Mouse (Mus musculus): Measurements from ENCODE around the gene Tff3. TPM values are rescaled to one million over a fixed set of nuclear protein-coding genes. Genes with fewer than 3 reads are reported as not detected.

The Tff3 gene
- polyA plus RNA-seq, 1 experiment from 2014 or later: 0.70 TPM

GRCm38 (mm10) chr17:31152966-31153499 lies 23.6 kb upstream of the Tff3 start:
- no peak overlapping the region for H3K4me2 ChIP-seq (ENCODE audit: low read length)
- WGBS: 81% methylated on average over 9 of the region's 9 CpGs
- no peaks in the 10 kb centered on the region for H3K27me3 ChIP-seq (ENCODE audit: control insufficient read depth, insufficient read depth, low read depth, low read length)
- H3K4me3 ChIP-seq (ENCODE audit: low read depth, low read length): no peak overlapping the region
- no peak overlapping the region for H3K9ac ChIP-seq (ENCODE audit: low read depth, low read length)
- no peaks in the 10 kb centered on the region for H3K36me3 ChIP-seq (ENCODE audit: control insufficient read depth, insufficient read depth, low read length)
- H3K27ac ChIP-seq (ENCODE audit: low read length): no peak overlapping the region
- H3K9me3 ChIP-seq (replicated peaks; ENCODE audit: control insufficient read depth, low read length, poor library complexity, severe bottlenecking): peaks cover 5% of the 10 kb centered on the region
- H3K4me1 ChIP-seq (ENCODE audit: control insufficient read depth, insufficient read depth, low read length): no peaks in the 10 kb centered on the region
- ATAC-seq: no peak

- no peak for ATAC-seq
- Histone ChIP-seq H3K36me3 (ENCODE audit: control insufficient read depth, insufficient read depth, low read length) (no peaks in the 10 kb centered on the region), H3K27ac (ENCODE audit: low read length) (no peak overlapping the region), H3K27me3 (ENCODE audit: control insufficient read depth, insufficient read depth, low read depth, low read length) (no peaks in the 10 kb centered on the region), H3K4me2 (ENCODE audit: low read length) (no peak overlapping the region), H3K9ac (ENCODE audit: low read depth, low read length) (no peak overlapping the region), H3K4me3 (ENCODE audit: low read depth, low read length) (no peak overlapping the region), H3K4me1 (ENCODE audit: control insufficient read depth, insufficient read depth, low read length) (no peaks in the 10 kb centered on the region), H3K9me3 (replicated peaks; ENCODE audit: control insufficient read depth, low read length, poor library complexity, severe bottlenecking) (peaks cover 5% of the 10 kb centered on the region)
- 31% methylated on average over 5 of the region's 5 CpGs for WGBS
Measured at GRCm38 (mm10) chr17:31152512-31152911, 23.1 kb upstream of the Tff3 start.

GRCm38 (mm10) chr17:31145998-31146397 lies 16.6 kb upstream of the Tff3 start:
- Histone ChIP-seq H3K4me3 (ENCODE audit: low read depth, low read length) (no peak overlapping the region), H3K36me3 (ENCODE audit: control insufficient read depth, insufficient read depth, low read length) (no peaks in the 10 kb centered on the region), H3K9me3 (replicated peaks; ENCODE audit: control insufficient read depth, low read length, poor library complexity, severe bottlenecking) (peaks cover 5% of the 10 kb centered on the region), H3K4me1 (ENCODE audit: control insufficient read depth, insufficient read depth, low read length) (no peaks in the 10 kb centered on the region), H3K4me2 (ENCODE audit: low read length) (no peak overlapping the region), H3K27me3 (ENCODE audit: control insufficient read depth, insufficient read depth, low read depth, low read length) (no peaks in the 10 kb centered on the region), H3K9ac (ENCODE audit: low read depth, low read length) (no peak overlapping the region), H3K27ac (ENCODE audit: low read length) (no peak overlapping the region)
- no peak for ATAC-seq
- 89% methylated on average over 9 of the region's 9 CpGs for WGBS

GRCm38 (mm10) chr17:31144040-31145037 lies 14.9 kb upstream of the Tff3 start, which contains the start of gene Tff2:
Gene Tff2 (minus strand): TSS chr17:31144282.
- H3K9ac ChIP-seq (ENCODE audit: low read depth, low read length): no peak within 1 kb of the TSS
- no peak within 1 kb of the TSS for H3K4me3 ChIP-seq (ENCODE audit: low read depth, low read length)
- no peak within 1 kb of the TSS for H3K27ac ChIP-seq (ENCODE audit: low read length)
- H3K4me1 ChIP-seq (ENCODE audit: control insufficient read depth, insufficient read depth, low read length): no peaks in the 10 kb centered on the region
- no peaks in the 10 kb centered on the region for H3K36me3 ChIP-seq (ENCODE audit: control insufficient read depth, insufficient read depth, low read length)
- no peak within 1 kb of the TSS for H3K4me2 ChIP-seq (ENCODE audit: low read length)
- H3K9me3 ChIP-seq (replicated peaks; ENCODE audit: control insufficient read depth, low read length, poor library complexity, severe bottlenecking): peaks cover 4% of the 10 kb centered on the region
- H3K27me3 ChIP-seq (ENCODE audit: control insufficient read depth, insufficient read depth, low read depth, low read length): no peaks in the 10 kb centered on the region
- no peak for ATAC-seq
- WGBS: 71% methylated on average over 15 of the region's 15 CpGs

- H3K9me3 ChIP-seq (replicated peaks; ENCODE audit: control insufficient read depth, low read length, poor library complexity, severe bottlenecking): no peaks in the 10 kb centered on the region
- no peak overlapping the region for H3K9ac ChIP-seq (ENCODE audit: low read depth, low read length)
- H3K27ac ChIP-seq (ENCODE audit: low read length): no peak overlapping the region
- ATAC-seq: no peak
- no peak overlapping the region for H3K4me2 ChIP-seq (ENCODE audit: low read length)
- no peaks in the 10 kb centered on the region for H3K27me3 ChIP-seq (ENCODE audit: control insufficient read depth, insufficient read depth, low read depth, low read length)
- 92% methylated on average over 7 of the region's 7 CpGs for WGBS
- H3K36me3 ChIP-seq (ENCODE audit: control insufficient read depth, insufficient read depth, low read length): no peaks in the 10 kb centered on the region
- H3K4me3 ChIP-seq (ENCODE audit: low read depth, low read length): no peak overlapping the region
- H3K4me1 ChIP-seq (ENCODE audit: control insufficient read depth, insufficient read depth, low read length): no peaks in the 10 kb centered on the region
Measured at GRCm38 (mm10) chr17:31142116-31142515, 12.7 kb upstream of the Tff3 start.

- no peak overlapping the region for H3K4me3 ChIP-seq (ENCODE audit: low read depth, low read length)
- WGBS: 20% methylated on average over 5 of the region's 5 CpGs
- H3K9me3 ChIP-seq (replicated peaks; ENCODE audit: control insufficient read depth, low read length, poor library complexity, severe bottlenecking): no peaks in the 10 kb centered on the region
- no peaks in the 10 kb centered on the region for H3K36me3 ChIP-seq (ENCODE audit: control insufficient read depth, insufficient read depth, low read length)
- H3K27ac ChIP-seq (ENCODE audit: low read length): no peak overlapping the region
- H3K27me3 ChIP-seq (ENCODE audit: control insufficient read depth, insufficient read depth, low read depth, low read length): no peaks in the 10 kb centered on the region
- no peaks in the 10 kb centered on the region for H3K4me1 ChIP-seq (ENCODE audit: control insufficient read depth, insufficient read depth, low read length)
- H3K4me2 ChIP-seq (ENCODE audit: low read length): no peak overlapping the region
- no peak for ATAC-seq
- no peak overlapping the region for H3K9ac ChIP-seq (ENCODE audit: low read depth, low read length)
Measured at GRCm38 (mm10) chr17:31138398-31138797, 9.0 kb upstream of the Tff3 start.

GRCm38 (mm10) chr17:31136821-31137220 lies 7.4 kb upstream of the Tff3 start:
- H3K27me3 ChIP-seq (ENCODE audit: control insufficient read depth, insufficient read depth, low read depth, low read length): no peaks in the 10 kb centered on the region
- no peaks in the 10 kb centered on the region for H3K9me3 ChIP-seq (replicated peaks; ENCODE audit: control insufficient read depth, low read length, poor library complexity, severe bottlenecking)
- no peaks in the 10 kb centered on the region for H3K36me3 ChIP-seq (ENCODE audit: control insufficient read depth, insufficient read depth, low read length)
- no peaks in the 10 kb centered on the region for H3K4me1 ChIP-seq (ENCODE audit: control insufficient read depth, insufficient read depth, low read length)
- WGBS: 83% methylated on average over 1 of the region's 1 CpGs
- H3K9ac ChIP-seq (ENCODE audit: low read depth, low read length): no peak overlapping the region
- H3K4me3 ChIP-seq (ENCODE audit: low read depth, low read length): no peak overlapping the region
- H3K4me2 ChIP-seq (ENCODE audit: low read length): no peak overlapping the region
- no peak overlapping the region for H3K27ac ChIP-seq (ENCODE audit: low read length)
- ATAC-seq: no peak

GRCm38 (mm10) chr17:31136291-31136690 lies 6.8 kb upstream of the Tff3 start:
- H3K4me3 ChIP-seq (ENCODE audit: low read depth, low read length): no peak overlapping the region
- H3K9ac ChIP-seq (ENCODE audit: low read depth, low read length): no peak overlapping the region
- H3K4me2 ChIP-seq (ENCODE audit: low read length): no peak overlapping the region
- WGBS: 70% methylated on average over 3 of the region's 3 CpGs
- H3K4me1 ChIP-seq (ENCODE audit: control insufficient read depth, insufficient read depth, low read length): no peaks in the 10 kb centered on the region
- no peaks in the 10 kb centered on the region for H3K27me3 ChIP-seq (ENCODE audit: control insufficient read depth, insufficient read depth, low read depth, low read length)
- no peak for ATAC-seq
- no peaks in the 10 kb centered on the region for H3K9me3 ChIP-seq (replicated peaks; ENCODE audit: control insufficient read depth, low read length, poor library complexity, severe bottlenecking)
- H3K36me3 ChIP-seq (ENCODE audit: control insufficient read depth, insufficient read depth, low read length): no peaks in the 10 kb centered on the region
- no peak overlapping the region for H3K27ac ChIP-seq (ENCODE audit: low read length)

- 75% methylated on average over 6 of the region's 6 CpGs for WGBS
- H3K27me3 ChIP-seq (ENCODE audit: control insufficient read depth, insufficient read depth, low read depth, low read length): no peaks in the 10 kb centered on the region
- H3K4me1 ChIP-seq (ENCODE audit: control insufficient read depth, insufficient read depth, low read length): no peaks in the 10 kb centered on the region
- H3K4me2 ChIP-seq (ENCODE audit: low read length): no peak overlapping the region
- no peaks in the 10 kb centered on the region for H3K36me3 ChIP-seq (ENCODE audit: control insufficient read depth, insufficient read depth, low read length)
- no peak overlapping the region for H3K9ac ChIP-seq (ENCODE audit: low read depth, low read length)
- no peaks in the 10 kb centered on the region for H3K9me3 ChIP-seq (replicated peaks; ENCODE audit: control insufficient read depth, low read length, poor library complexity, severe bottlenecking)
- H3K4me3 ChIP-seq (ENCODE audit: low read depth, low read length): no peak overlapping the region
- ATAC-seq: no peak
- H3K27ac ChIP-seq (ENCODE audit: low read length): no peak overlapping the region
Measured at GRCm38 (mm10) chr17:31134913-31135312, 5.5 kb upstream of the Tff3 start.
